Mouse (Mus musculus): ENCODE measurements at regions not wholly inside any gene's neighbourhood (a gene's known extent, or its start where the extent isn't known, plus 50 kb on each side); places are given as distances from the start of the nearest gene placed in this dataset.

GRCm38 (mm10) chr7:121563526-121563925, 143.5 kb downstream of the Usp31 start:
- H3K27ac ChIP-seq (ENCODE audit: low read length), result no peak overlapping the region
- no peaks in the 10 kb centered on the region for H3K4me1 ChIP-seq (replicated peaks; ENCODE audit: control insufficient read depth, insufficient read depth, low read length)
- no peak overlapping the region for H3K9ac ChIP-seq (replicated peaks; ENCODE audit: low read depth, low read length)
- H3K4me2 ChIP-seq (ENCODE audit: low read length), result no peak overlapping the region
- no peak for ATAC-seq
- no peak overlapping the region for H3K4me3 ChIP-seq (replicated peaks; ENCODE audit: low read length)
- no peaks in the 10 kb centered on the region for H3K36me3 ChIP-seq (ENCODE audit: control insufficient read depth, insufficient read depth)
- no peaks in the 10 kb centered on the region for H3K9me3 ChIP-seq (ENCODE audit: control insufficient read depth, low read length)
- 26% methylated on average over 5 of the region's 5 CpGs for WGBS
- H3K27me3 ChIP-seq (replicated peaks; ENCODE audit: control insufficient read depth, insufficient read depth, low read length), result no peaks in the 10 kb centered on the region

- no peaks in the 10 kb centered on the region for H3K9me3 ChIP-seq (ENCODE audit: control insufficient read depth, low read length)
- no peak overlapping the region for H3K4me2 ChIP-seq (ENCODE audit: low read length)
- H3K27me3 ChIP-seq (replicated peaks; ENCODE audit: control insufficient read depth, insufficient read depth, low read length), result no peaks in the 10 kb centered on the region
- H3K9ac ChIP-seq (replicated peaks; ENCODE audit: low read depth, low read length), result no peak overlapping the region
- ATAC-seq, result peak; percentile 64
- H3K4me1 ChIP-seq (replicated peaks; ENCODE audit: control insufficient read depth, insufficient read depth, low read length), result 0 out of 2 replicates have a peak, but pooled peaks cover 3% of the 10 kb centered on the region
- WGBS, result 36% methylated on average over 4 of the region's 4 CpGs
- no peak overlapping the region for H3K4me3 ChIP-seq (replicated peaks; ENCODE audit: low read length)
- H3K36me3 ChIP-seq (ENCODE audit: control insufficient read depth, insufficient read depth), result no peaks in the 10 kb centered on the region
- no peak overlapping the region for H3K27ac ChIP-seq (ENCODE audit: low read length)
Measured at GRCm38 (mm10) chr7:121555420-121555819, 151.6 kb downstream of the Usp31 start.
